Mouse (Mus musculus) ovary, adult 18-20 months (tissue): ENCODE measurements around the gene 4930432M17Rik.

Experiments used
- DNase-seq: peaks from one replicate; pipeline ENCODE4 v3.0.0; 2022; ENCODE audit warnings: low spot score, mixed read lengths

4930432M17Rik gene

DNA sequence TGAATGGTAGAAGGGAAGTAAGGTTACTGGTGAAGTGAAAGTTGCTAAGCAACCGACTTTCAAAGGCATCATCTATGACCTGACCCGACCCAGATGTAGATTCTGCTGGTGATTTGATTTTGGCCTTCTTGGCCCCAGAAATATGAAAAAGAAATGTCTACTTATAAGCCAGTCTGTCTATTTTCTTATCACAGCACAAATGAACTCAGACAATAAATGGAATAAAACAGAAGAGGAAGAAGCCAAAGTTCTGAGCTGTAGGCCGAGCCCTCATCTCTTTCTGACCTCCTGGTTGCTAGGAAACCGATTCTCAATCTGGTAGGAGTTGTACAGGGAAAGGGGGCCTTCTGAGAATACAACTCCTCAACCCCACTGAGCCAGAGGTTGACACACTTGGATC, at the start of gene 4930432M17Rik:
TSS of gene 4930432M17Rik (plus strand) at position 301 of the 400 bp plus-strand sequence.
- DNase-seq: no peak

DNA sequence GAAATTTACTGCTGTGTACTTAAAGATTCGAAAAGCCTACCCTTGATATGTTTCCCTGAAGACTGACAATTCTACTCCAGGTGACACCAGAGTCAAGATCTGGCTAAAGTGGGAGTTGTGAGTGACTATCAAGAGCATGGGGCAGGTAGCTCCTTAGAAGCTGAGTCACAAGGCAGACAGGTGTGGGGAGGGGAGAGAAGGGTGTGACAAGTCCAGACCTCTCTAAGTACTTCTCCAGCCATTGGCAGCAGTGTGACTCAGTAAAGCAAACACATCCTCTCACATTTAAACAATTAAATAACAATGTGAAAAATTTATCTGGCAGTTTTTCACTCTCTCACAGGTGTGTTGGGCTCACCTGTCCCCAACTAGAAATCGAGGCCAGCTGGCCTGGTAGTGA, 44.9 kb upstream of the 4930432M17Rik start:
- DNase-seq: no peak

- DNase-seq: no peak
These were observed 44.3 kb upstream of the 4930432M17Rik start for GRCm38 (mm10) chr3:121626273-121626672.

GRCm38 (mm10) chr3:121628245-121628644, 42.3 kb upstream of the 4930432M17Rik start:
- no peak for DNase-seq

DNA sequence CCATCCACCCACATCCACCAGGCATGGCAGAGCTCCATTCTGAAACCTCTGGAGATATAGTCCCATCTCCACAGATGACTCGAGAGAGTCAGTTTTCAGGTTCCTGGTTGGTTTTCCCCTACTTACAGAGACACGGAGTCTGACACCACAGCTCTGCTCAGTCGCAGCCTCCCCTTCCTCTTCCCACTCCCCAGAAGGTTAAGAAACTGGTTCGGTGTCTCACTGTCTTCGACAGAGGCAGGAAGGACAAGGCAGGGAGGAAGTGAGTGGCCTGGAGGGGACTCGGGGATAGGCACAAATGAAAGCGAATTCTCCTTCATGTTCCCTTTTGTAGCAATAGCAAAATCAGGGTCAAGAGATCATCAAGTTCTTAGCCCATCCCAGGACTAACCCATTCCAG, 39.9 kb upstream of the 4930432M17Rik start:
- no peak for DNase-seq

- no peak for DNase-seq
These were observed 35.6 kb upstream of the 4930432M17Rik start for GRCm38 (mm10) chr3:121634963-121635362.

DNA sequence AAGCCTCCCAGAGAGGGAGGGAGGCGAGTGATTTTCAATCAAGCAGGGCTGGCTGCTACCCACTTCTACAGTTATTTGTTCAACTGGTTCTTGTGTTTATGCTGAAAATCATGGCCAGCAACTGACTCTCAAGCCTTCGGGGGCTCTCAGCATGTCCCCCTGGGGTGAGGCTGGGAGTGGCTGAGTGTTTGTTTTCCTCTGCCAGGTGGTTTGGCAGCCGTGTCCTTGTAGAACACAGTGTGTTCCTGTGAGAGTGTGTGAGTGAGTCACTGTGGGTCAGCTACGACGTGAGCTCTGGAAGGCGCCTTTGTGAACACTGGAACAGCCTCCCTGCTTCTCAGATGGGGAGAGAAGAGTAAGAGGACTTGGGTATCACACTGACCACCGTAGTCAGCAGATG, 35.1 kb upstream of the 4930432M17Rik start:
- DNase-seq: peak; percentile 29

GRCm38 (mm10) chr3:121636315-121636714, 34.2 kb upstream of the 4930432M17Rik start:
- peak; percentile 64 for DNase-seq

DNA sequence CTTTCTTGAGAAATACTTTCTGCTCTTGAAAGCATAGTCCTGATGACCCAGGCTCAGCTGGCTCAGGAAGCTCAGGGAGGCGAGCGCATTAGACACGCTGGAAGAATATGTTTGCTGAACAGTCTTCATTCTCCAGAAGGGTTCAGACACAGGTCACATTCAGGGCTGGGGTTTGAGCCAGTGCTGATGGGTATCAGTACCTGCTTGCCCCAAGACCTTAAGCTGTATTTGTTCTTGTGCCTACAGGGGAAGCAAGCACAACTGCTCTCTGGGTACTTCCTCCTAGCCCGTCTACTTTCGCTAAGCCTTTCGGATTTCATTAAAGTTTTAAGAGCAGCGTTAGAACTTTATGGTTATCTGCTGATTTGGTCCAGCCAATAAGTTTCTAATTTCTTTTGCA, 33.8 kb upstream of the 4930432M17Rik start:
- no peak for DNase-seq

DNA sequence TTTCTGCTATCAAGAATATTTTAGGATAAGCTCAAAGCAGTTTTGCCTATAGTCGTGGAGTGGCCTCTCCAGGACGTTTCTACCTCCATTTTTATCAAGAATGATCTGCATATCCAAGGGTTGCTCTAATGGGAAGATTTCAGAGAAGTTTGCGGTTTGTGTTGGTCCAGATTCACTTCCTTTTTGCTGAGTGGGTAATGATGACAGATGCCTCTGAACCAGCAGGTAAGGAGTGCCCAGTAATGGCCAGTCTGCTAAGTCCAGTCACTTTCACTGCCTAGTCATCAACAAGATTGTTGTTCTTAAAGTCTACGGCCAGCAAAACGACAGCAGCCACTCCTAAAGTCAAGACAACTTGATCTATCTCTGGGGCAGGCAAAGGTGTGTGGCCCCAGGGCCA, 32.8 kb upstream of the 4930432M17Rik start:
- DNase-seq: no peak

DNA sequence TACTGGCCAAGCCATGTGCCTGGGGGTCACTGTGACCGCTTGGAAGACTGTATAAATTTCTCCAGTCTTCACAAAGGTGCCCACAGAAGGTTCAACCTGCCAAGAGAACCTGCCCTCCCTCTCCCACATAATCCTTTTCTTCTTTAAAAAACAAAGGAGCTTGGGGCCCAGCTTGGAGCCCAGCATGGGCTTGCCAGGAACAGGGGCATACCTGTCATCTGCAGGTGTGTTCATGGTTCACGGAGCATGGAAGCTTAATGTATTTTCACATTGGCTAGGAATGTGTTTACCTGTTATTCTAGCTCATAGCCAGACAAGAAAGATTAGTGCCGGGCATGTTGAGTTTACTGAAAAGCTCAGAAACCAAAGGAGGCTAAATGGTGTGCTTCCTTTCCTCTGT, 32.3 kb upstream of the 4930432M17Rik start:
- DNase-seq: peak; percentile 20

GRCm38 (mm10) chr3:121640611-121641010, 30.0 kb upstream of the 4930432M17Rik start:
- no peak for DNase-seq

- DNase-seq: peak; percentile 70
These were observed 27.3 kb upstream of the 4930432M17Rik start for GRCm38 (mm10) chr3:121643236-121643635.

- DNase-seq: no peak
These were observed 25.1 kb upstream of the 4930432M17Rik start for GRCm38 (mm10) chr3:121645447-121645846.

- peak; percentile 78 for DNase-seq
These were observed 24.1 kb upstream of the 4930432M17Rik start for GRCm38 (mm10) chr3:121646364-121647048.

GRCm38 (mm10) chr3:121648238-121648778, 22.3 kb upstream of the 4930432M17Rik start:
- no peak for DNase-seq

GRCm38 (mm10) chr3:121650052-121650671, 20.4 kb upstream of the 4930432M17Rik start:
- DNase-seq: no peak

DNA sequence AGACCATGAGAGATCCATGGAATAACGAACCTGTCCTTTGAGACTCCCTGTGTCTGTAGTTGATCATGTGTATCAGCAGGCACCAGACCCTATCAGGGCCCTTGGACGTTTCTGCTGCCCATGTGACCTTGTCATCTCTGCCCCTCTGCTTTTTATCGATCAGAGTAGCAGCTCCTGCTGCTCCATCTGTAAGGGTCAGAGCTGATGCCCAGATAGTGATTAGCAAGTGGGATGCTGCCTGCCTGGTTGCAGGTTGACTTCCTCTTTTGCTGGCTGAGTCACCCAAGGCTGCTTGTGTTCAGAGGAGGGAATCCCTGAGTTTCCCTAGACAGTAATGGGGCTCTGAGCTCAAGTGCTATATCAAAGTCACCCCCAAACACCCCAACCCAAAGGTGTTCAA, 18.9 kb upstream of the 4930432M17Rik start:
- no peak for DNase-seq

GRCm38 (mm10) chr3:121652186-121652585, 18.4 kb upstream of the 4930432M17Rik start:
- no peak for DNase-seq

DNA sequence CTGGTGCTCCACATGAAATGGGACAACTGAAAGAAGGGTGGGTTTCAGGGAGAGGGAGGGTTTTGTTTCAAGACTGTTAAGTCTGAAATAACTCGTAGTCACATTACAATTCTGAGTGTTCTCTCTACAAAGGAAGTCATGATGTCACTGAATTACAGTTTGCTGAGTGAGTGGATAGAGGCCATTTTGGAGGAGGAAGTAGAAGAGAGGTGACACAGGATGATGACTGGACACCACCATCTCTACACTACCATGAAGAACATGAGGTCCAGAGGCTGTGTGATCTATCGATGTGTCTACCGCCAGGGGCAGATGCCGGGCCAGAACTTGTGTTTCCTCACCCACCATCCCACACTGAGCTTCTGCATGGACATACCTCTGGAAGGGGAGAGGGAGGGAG, 13.6 kb upstream of the 4930432M17Rik start:
- DNase-seq: no peak

GRCm38 (mm10) chr3:121662705-121663469, 7.7 kb upstream of the 4930432M17Rik start:
- DNase-seq: no peak

DNA sequence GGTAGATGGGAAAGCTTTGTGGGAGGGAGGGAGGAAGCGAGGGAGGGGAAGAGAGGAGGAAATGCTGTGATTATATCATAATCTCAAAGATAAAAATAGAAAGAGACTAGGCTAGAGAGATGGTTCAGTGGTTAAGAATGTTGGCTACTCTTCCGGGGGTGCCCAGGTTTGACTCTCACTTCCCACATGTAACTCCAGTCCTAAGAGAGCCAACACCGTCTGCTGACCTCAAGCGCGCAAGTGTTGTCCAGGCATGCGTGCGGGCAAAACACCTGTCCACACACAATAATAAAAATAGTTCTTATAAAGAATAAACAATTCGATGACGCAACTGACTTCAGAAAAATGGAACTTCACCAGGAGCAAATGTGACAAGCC, 7.1 kb upstream of the 4930432M17Rik start:
- no peak for DNase-seq
